Mouse (Mus musculus) granulocyte monocyte progenitor cell, adult 5-6 weeks (primary cell): Measurements from ENCODE around the gene Olfr729. TPM values are rescaled to one million over a fixed set of nuclear protein-coding genes. Genes with fewer than 3 reads are reported as not detected.

Experiments used
- ATAC-seq: replicated peaks from 2 replicates; pipeline ENCODE4 v1.8.0; 2016; ENCODE audit warnings: mild to moderate bottlenecking, moderate TSS enrichment, inconsistent platforms; ENCODE audit not compliant: poor library complexity, severe bottlenecking
- total RNA-seq, 2 experiments: library from RNA; stranded (forward) in 1 of 2; stranded (reverse) in 1 of 2; fragments of 200-712, 200-1000 nt in 1 of 2; fragments of >200 nt in 1 of 2; fragmentation: Nextera tagmentation in 1 of 2; gene quantifications; 2 replicates each; pipeline ENCODE4 v1.2.3; 2014 to 2017

Olfr729 gene
- total RNA-seq (2014; fragmentation: Nextera tagmentation) (not detected in 2 replicates), total RNA-seq (2017) (not detected in 2 replicates)

DNA sequence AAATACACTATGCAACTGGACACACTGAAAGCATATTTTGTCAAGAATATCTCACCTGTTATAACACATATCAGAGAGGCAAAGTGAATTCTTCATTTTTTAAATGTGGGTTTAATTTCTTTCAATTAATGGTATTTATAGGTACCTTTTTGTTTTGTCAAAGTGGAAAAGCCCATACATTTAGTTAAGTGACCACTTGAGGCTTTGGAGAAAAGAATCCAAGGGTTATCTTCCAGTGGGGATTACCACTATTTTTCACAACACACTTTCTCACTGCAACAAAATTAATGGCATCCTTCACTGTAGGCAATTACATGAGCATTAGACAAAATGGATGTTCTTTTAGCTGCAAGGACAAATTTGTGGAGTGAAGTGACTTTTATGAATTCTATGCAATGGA is at the start of gene Olfr729:
Gene Olfr729 (minus strand): TSS at position 101 of the 400 bp plus-strand sequence.
- no peak for ATAC-seq

DNA sequence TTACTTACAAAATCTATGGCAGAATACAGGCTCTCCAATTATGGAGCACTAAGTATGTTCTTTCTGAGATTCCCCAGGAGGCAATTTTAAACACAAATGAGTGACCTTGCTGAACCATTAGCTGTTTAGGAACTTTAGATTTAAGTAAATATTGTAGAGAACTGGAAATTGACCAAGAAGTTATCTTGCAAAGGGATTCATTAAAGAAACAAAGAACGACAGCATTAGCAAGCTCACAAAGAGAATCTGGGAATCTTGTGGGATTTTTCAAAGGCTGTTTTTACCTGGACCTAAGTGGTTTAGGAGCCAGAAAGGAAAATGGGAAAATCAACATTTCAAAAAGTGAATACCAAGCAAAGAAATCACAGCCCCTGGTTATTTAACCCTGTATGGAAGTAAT is 35.4 kb upstream of the Olfr729 start, which contains the start of gene Olfr730:
Gene Olfr730 (minus strand): TSS at position 101 of the 400 bp plus-strand sequence.
- no peak for ATAC-seq

DNA sequence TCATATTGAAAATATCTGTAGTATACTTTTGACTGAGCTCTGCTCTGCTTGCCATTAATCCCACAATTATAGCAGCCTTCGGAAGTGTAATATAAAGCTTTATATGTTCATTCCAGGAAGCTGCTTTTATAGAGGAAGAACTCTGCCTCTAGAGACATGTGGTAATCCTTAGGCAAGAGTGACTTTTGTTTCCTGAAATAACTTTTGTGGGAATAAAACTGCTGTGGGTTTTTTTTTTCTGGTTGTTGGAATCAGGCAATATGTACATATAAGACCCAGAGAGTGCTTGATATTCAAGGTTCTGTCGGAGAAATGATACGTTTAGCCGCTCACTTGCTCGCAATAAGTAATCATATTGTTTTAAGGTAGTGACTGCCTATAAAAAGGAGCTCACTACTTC is 10.1 kb downstream of the Olfr729 start, which contains the start of gene Olfr728:
Gene Olfr728 (minus strand): TSS at position 101 of the 400 bp plus-strand sequence.
- ATAC-seq, result no peak

DNA sequence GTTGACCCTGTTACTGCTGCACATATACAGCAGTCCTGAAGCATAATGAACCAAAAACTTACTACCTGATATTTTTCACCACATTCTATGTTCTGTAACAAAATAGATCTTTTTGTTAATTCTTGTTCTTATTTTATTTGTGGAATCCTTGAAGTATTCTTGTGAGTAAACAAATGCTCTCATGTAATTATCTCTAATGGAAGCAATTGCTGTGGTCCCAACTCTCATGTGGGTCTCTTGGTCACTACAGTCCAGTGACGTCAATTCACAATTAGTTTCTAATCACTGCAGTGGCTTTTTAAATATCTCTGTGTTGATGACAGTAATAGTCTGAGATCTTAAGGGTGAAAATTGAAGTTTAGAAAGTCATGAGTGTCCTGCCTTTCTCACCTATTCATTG is 29.8 kb downstream of the Olfr729 start, which contains the start of gene Olfr727:
Gene Olfr727 (plus strand): TSS at position 301 of the 400 bp plus-strand sequence.
- no peak for ATAC-seq

Other genes with a start within 250 kb of the Olfr729 start
- gene Olfr723, start 221.1 kb downstream of the Olfr729 start, total RNA-seq (2014; fragmentation: Nextera tagmentation), result not detected in 2 replicates
- gene Olfr723, start 221.1 kb downstream of the Olfr729 start, total RNA-seq (2017), result not detected in 2 replicates
- gene Olfr724, start 189.6 kb downstream of the Olfr729 start, total RNA-seq (2014; fragmentation: Nextera tagmentation), result not detected in 2 replicates
- gene Olfr724, start 189.6 kb downstream of the Olfr729 start, total RNA-seq (2017), result not detected in 2 replicates
- gene Olfr725, start 112.5 kb downstream of the Olfr729 start, total RNA-seq (2014; fragmentation: Nextera tagmentation), result not detected in 2 replicates
- gene Olfr725, start 112.5 kb downstream of the Olfr729 start, total RNA-seq (2017), result not detected in 2 replicates
- not detected in 2 replicates for gene Olfr726, start 62.0 kb downstream of the Olfr729 start, total RNA-seq (2014; fragmentation: Nextera tagmentation)
- not detected in 2 replicates for gene Olfr726, start 62.0 kb downstream of the Olfr729 start, total RNA-seq (2017)
- gene Olfr727, start 29.7 kb downstream of the Olfr729 start, total RNA-seq (2014; fragmentation: Nextera tagmentation), result not detected in 2 replicates
- gene Olfr727, start 29.7 kb downstream of the Olfr729 start, total RNA-seq (2017), result not detected in 2 replicates
- gene Olfr728, start 10.2 kb downstream of the Olfr729 start, total RNA-seq (2014; fragmentation: Nextera tagmentation), result not detected in 2 replicates
- not detected in 2 replicates for gene Olfr728, start 10.2 kb downstream of the Olfr729 start, total RNA-seq (2017)
- gene Olfr730, start 35.3 kb upstream of the Olfr729 start, total RNA-seq (2014; fragmentation: Nextera tagmentation), result not detected in 2 replicates
- not detected in 2 replicates for gene Olfr730, start 35.3 kb upstream of the Olfr729 start, total RNA-seq (2017)
- gene Olfr731, start 89.0 kb upstream of the Olfr729 start, total RNA-seq (2014; fragmentation: Nextera tagmentation), result not detected in 2 replicates
- not detected in 2 replicates for gene Olfr731, start 89.0 kb upstream of the Olfr729 start, total RNA-seq (2017)
- gene Olfr732, start 131.3 kb upstream of the Olfr729 start, total RNA-seq (2014; fragmentation: Nextera tagmentation), result not detected in 2 replicates
- not detected in 2 replicates for gene Olfr732, start 131.3 kb upstream of the Olfr729 start, total RNA-seq (2017)
- not detected in 2 replicates for gene Olfr733, start 148.6 kb upstream of the Olfr729 start, total RNA-seq (2014; fragmentation: Nextera tagmentation)
- gene Olfr733, start 148.6 kb upstream of the Olfr729 start, total RNA-seq (2017), result not detected in 2 replicates
- gene Olfr734, start 173.9 kb upstream of the Olfr729 start, total RNA-seq (2014; fragmentation: Nextera tagmentation), result not detected in 2 replicates
- gene Olfr734, start 173.9 kb upstream of the Olfr729 start, total RNA-seq (2017), result not detected in 2 replicates
- gene Olfr735, start 196.0 kb upstream of the Olfr729 start, total RNA-seq (2014; fragmentation: Nextera tagmentation), result not detected in 2 replicates
- gene Olfr735, start 196.0 kb upstream of the Olfr729 start, total RNA-seq (2017), result not detected in 2 replicates
- gene Tlr11, start 205.0 kb upstream of the Olfr729 start, total RNA-seq (2014; fragmentation: Nextera tagmentation), result not detected in 2 replicates
- gene Tlr11, start 205.0 kb upstream of the Olfr729 start, total RNA-seq (2017), result not detected in 2 replicates
- not detected in 2 replicates for gene Olfr736, start 228.3 kb upstream of the Olfr729 start, total RNA-seq (2014; fragmentation: Nextera tagmentation)
- gene Olfr736, start 228.3 kb upstream of the Olfr729 start, total RNA-seq (2017), result not detected in 2 replicates